Mouse (Mus musculus) spleen, adult 2 months (tissue): ENCODE measurements around the gene Arhgef2.
"Not testable (repeated sequence)": the region's sequence is repeated elsewhere in the genome, so short reads cannot be mapped to it uniquely, and the experiment has no call there.

Experiments
- CTCF ChIP-seq: fragments of 200-500 bp; IDR thresholded peaks from 2 replicates; pipeline ENCODE4 v1.5.1; 2011; ENCODE audit warnings: mild to moderate bottlenecking, inconsistent platforms; ENCODE audit not compliant: insufficient read depth, insufficient read length, insufficient replicate concordance; ENCODE audit errors: extremely low read depth
- POLR2A ChIP-seq: fragments of 200-500 bp; IDR thresholded peaks from 2 replicates; pipeline ENCODE4 v1.6.1; 2011; ENCODE audit warnings: low read depth, low read length, inconsistent platforms

DNA sequence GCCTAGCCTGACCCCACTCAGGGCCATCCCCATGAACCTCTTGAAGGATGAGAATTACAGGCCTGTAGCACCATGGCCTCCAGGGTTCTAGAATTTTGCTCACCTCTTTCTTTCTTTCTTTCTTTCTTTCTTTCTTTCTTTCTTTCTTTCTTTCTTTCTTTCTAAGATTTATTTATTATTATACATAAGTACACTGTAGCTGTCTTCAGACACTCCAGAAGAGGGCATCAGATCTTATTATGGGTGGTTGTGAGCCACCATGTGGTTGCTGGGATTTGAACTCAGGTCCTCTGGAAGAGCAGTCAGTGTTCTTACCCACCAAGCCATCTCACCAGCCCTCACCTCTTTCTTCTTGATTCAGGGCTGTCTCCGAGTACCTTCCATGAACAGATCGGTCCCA lies at the start of gene Arhgef2:
- not testable (repeated sequence) for TF ChIP-seq CTCF, POLR2A
